Mouse (Mus musculus): Measurements from ENCODE around the gene Cfap126. TPM values are rescaled to one million over a fixed set of nuclear protein-coding genes. Genes with fewer than 3 reads are reported as not detected.
A peak's percentile ranks its signal among the peaks of the same experiment; 100 is the strongest.
"Not testable (repeated sequence)": the region's sequence is repeated elsewhere in the genome, so short reads cannot be mapped to it uniquely, and the experiment has no call there.

Gene Cfap126
- 32.2 and 33.2 TPM in 2 replicates for polyA plus RNA-seq (2015; fragmentation: Nextera tagmentation; extraction: Ambion mirVana)

DNA sequence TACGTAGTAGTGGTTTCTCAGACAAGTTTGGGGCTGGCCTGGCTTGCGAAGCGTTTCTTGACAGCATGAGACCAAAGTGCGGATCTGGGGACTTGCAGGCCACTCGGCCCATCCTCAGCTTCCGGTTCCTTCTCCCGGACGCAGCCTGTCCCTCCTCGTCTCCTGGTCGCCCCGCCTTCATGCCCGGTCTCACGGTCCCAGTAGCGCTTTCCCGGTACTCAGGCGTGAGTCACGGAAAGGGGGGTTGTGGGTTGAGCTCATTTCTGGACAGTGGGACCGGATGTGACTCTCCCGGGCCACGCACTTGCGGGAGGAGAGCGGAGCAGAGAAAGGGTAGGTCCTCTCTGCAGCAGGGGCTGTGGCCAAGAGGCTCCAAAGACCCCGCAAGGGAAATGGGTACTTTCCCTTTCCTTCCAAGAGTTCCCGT is at the start of gene Cfap126:
TSS of gene Cfap126 (plus strand) at position 46 of the 427 bp plus-strand sequence.
- no peak for TF ChIP-seq CTCF (IDR thresholded peaks at IDR 0.05)
- 0 out of 2 replicates have a peak, but pooled peaks have one; percentile 3 for TF ChIP-seq EP300 (IDR thresholded peaks at IDR 0.05)
- H3K27ac ChIP-seq (ENCODE audit: low read length) = peak within 1 kb of the TSS; percentile 85
- H3K36me3 ChIP-seq (ENCODE audit: insufficient read depth, low read length) = no peaks in the 10 kb centered on the region
- peak within 1 kb of the TSS; percentile 45; the same call in 1 of the 2 replicates for H3K9ac ChIP-seq (replicated peaks; ENCODE audit: low read depth)
- 1% methylated on average over 24 of the region's 24 CpGs for WGBS
- H3K4me3 ChIP-seq (ENCODE audit: low read depth, low read length) = peak within 1 kb of the TSS; percentile 41
- peak within 1 kb of the TSS; percentile 63 for H3K4me2 ChIP-seq (replicated peaks; ENCODE audit: low read depth, low read length)
- no peaks in the 10 kb centered on the region for H3K27me3 ChIP-seq (replicated peaks; ENCODE audit: insufficient read depth, low read length)
- no peaks in the 10 kb centered on the region for H3K9me3 ChIP-seq (ENCODE audit: low read length)
- peak; percentile 94 for DNase-seq (ENCODE audit: low spot score)
- H3K4me1 ChIP-seq (ENCODE audit: insufficient read depth, low read depth, low read length) = no peaks in the 10 kb centered on the region; the same call in 1 of the 2 replicates
- peak; percentile 79 for ATAC-seq

DNA sequence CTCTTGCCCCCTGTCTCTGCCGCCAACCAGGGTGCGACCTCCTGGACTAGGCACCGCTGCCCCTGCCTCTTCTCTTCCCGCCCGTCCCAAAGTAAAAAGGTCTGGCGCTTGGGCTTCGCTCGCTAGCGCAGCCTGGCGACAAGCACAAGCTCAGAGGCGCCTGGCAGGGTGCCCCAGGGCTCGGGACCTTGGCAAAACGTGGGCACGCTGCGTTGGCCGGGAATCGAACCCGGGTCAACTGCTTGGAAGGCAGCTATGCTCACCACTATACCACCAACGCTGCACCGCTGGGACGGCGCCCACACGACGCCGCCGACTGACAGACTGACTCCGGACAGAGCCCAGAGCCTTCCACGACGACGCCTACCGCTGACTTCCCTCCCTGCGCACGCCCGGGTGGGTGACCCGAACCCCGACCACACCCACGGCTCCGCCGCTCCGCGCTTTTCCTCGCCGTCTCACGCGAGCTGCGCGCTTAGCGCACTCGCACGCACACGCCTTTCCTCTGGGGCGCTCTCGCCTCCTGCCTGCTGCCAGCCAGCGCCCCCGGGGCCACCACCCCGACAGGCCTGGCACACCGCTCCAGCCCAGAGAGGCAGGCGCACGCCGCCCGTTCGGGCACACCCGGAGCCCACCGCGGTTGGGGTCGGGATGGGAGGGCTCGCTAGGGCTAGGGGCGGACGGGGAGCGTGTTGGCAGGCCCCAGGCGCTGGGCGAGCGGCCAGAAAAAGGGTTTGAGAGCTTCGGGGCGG is 49.1 kb upstream of the Cfap126 start, which contains the start of gene Fcgr3:
TSS of gene Fcgr3 (minus strand) at position 445 of the 752 bp plus-strand sequence.
- Histone ChIP-seq H3K4me3 (ENCODE audit: low read depth, low read length) (peak within 1 kb of the TSS; percentile 29), H3K4me2 (replicated peaks; ENCODE audit: low read depth, low read length) (peak within 1 kb of the TSS; percentile 40), H3K27me3 (replicated peaks; ENCODE audit: insufficient read depth, low read length) (peaks cover 16% of the 10 kb centered on the region)
- 2% methylated on average over 36 of the region's 75 CpGs for WGBS
- not testable (repeated sequence) for H3K9ac ChIP-seq (replicated peaks; ENCODE audit: low read depth); H3K27ac ChIP-seq (ENCODE audit: low read length); H3K9me3 ChIP-seq (ENCODE audit: low read length); H3K36me3 ChIP-seq (ENCODE audit: insufficient read depth, low read length); H3K4me1 ChIP-seq (ENCODE audit: insufficient read depth, low read depth, low read length)
- peak; percentile 63 for TF ChIP-seq CTCF (IDR thresholded peaks at IDR 0.05)
- peak; percentile 67 for ATAC-seq
- peak; percentile 58 for DNase-seq (ENCODE audit: low spot score)

DNA sequence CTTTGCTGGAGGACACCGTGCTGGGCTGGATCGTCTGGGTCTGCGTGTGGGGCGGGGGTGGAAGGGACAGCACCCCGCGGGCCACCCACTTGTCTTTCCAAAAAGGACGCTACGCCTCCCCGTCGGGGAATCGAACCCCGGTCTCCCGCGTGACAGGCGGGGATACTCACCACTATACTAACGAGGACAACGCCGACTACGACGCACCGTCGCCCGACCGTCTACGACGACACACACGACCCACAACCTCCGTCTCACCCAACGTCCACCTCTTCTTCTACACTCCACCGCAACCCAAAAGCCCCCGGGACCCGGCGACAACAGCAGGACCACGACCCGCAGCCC is 48.5 kb upstream of the Cfap126 start:
- Histone ChIP-seq H3K4me3 (ENCODE audit: low read depth, low read length) (peak overlapping the region; percentile 12; the same call in 1 of the 2 replicates), H3K27me3 (replicated peaks; ENCODE audit: insufficient read depth, low read length) (peaks cover 17% of the 10 kb centered on the region), H3K4me2 (replicated peaks; ENCODE audit: low read depth, low read length) (0 out of 2 replicates have a peak overlapping the region, but pooled peaks have one; percentile 40)
- peak; percentile 16 for ATAC-seq
- not testable (repeated sequence) for DNase-seq (ENCODE audit: low spot score); H3K36me3 ChIP-seq (ENCODE audit: insufficient read depth, low read length); H3K4me1 ChIP-seq (ENCODE audit: insufficient read depth, low read depth, low read length); H3K27ac ChIP-seq (ENCODE audit: low read length); H3K9me3 ChIP-seq (ENCODE audit: low read length); H3K9ac ChIP-seq (replicated peaks; ENCODE audit: low read depth)
- WGBS = 2% methylated on average over 14 of the region's 35 CpGs

DNA sequence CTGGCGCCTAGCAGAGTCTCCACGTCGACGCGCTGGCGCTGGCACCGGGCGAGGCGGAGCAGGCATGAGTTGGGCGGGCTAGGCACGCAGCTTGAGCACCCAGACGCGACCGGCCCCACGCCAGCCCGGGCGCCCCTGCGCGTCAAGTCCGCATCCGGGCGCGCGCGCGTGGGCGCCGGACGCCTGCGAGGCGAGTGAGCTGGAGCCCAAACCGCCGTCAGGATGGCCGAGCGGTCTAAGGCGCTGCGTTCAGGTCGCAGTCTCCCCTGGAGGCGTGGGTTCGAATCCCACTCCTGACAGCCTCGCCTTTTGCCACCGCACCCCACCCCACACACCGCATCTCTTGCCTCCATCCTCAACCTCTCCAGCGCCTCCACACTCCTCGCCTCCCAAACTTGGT is 48.0 kb upstream of the Cfap126 start:
- not testable (repeated sequence) for H3K4me3 ChIP-seq (ENCODE audit: low read depth, low read length); H3K27ac ChIP-seq (ENCODE audit: low read length); DNase-seq (ENCODE audit: low spot score); H3K36me3 ChIP-seq (ENCODE audit: insufficient read depth, low read length); H3K9ac ChIP-seq (replicated peaks; ENCODE audit: low read depth); H3K4me1 ChIP-seq (ENCODE audit: insufficient read depth, low read depth, low read length); H3K4me2 ChIP-seq (replicated peaks; ENCODE audit: low read depth, low read length); H3K9me3 ChIP-seq (ENCODE audit: low read length)
- 6% methylated on average over 24 of the region's 45 CpGs for WGBS
- ATAC-seq = peak; percentile 4
- peaks cover 17% of the 10 kb centered on the region for H3K27me3 ChIP-seq (replicated peaks; ENCODE audit: insufficient read depth, low read length)

DNA sequence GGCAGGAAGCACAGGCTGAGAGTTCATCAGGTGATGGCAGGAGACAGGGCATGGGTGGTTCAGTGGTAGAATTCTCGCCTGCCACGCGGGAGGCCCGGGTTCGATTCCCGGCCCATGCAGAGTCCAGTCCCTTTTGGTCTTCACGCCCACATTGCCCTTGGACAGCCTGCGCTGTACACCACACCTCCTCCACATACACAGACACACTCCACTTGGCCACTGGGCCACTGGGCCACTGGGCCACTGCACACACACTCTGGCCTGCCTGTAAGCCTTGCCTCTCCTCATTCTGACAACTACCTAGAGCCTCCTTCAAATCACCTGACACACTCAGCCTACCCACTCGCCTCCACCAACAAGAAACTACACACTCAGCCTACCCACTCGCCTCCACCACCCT is 47.1 kb upstream of the Cfap126 start:
- peaks cover 17% of the 10 kb centered on the region for H3K27me3 ChIP-seq (replicated peaks; ENCODE audit: insufficient read depth, low read length)
- not testable (repeated sequence) for H3K4me3 ChIP-seq (ENCODE audit: low read depth, low read length); H3K9ac ChIP-seq (replicated peaks; ENCODE audit: low read depth); H3K4me2 ChIP-seq (replicated peaks; ENCODE audit: low read depth, low read length); H3K9me3 ChIP-seq (ENCODE audit: low read length); H3K27ac ChIP-seq (ENCODE audit: low read length); H3K4me1 ChIP-seq (ENCODE audit: insufficient read depth, low read depth, low read length); H3K36me3 ChIP-seq (ENCODE audit: insufficient read depth, low read length); DNase-seq (ENCODE audit: low spot score); ATAC-seq
- WGBS = 19% methylated on average over 2 of the region's 10 CpGs

DNA sequence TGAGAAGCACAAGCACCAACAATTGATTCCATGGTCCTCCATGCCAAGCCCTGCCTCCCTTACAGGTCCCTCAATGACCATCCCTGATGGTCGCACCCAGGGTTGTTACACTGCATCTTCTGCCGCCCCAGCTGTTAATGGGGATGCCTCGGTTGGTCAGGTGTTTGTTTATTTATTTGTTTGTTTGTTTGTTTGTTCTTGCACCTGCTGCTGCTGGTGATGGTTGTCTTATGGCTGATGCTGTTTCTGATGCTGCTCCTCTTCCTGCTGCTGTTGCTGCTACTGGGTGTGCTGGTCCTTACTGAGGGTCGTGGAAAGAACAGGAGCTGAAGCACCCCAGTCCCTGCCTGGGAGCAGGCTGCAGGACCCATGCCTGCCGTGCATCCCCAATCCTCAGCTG is 45.8 kb upstream of the Cfap126 start:
- 46% methylated on average over 5 of the region's 5 CpGs for WGBS

DNA sequence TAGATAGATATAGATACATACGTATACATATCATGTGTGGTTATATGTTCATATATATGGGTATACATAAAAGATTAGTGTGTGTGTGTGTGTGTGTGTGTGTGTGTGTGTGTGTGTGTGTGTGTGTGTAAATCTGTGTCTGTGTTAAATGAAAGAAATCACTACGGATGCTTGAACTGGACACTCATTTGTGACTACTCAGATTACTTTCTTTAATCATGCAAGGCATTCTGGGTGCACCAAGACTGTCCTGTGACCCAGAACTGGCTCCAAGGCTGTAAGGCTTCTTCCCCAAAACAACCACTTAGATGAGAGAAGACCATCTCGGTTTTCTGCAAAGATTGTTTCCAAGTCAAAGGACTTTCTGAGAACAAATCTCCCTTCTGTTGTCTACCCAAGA is 44.2 kb upstream of the Cfap126 start:
- H3K9ac ChIP-seq (replicated peaks; ENCODE audit: low read depth); H3K36me3 ChIP-seq (ENCODE audit: insufficient read depth, low read length); H3K27ac ChIP-seq (ENCODE audit: low read length); DNase-seq (ENCODE audit: low spot score); H3K4me2 ChIP-seq (replicated peaks; ENCODE audit: low read depth, low read length); H3K9me3 ChIP-seq (ENCODE audit: low read length); H3K4me1 ChIP-seq (ENCODE audit: insufficient read depth, low read depth, low read length); ATAC-seq; H3K4me3 ChIP-seq (ENCODE audit: low read depth, low read length): not testable (repeated sequence)
- 57% methylated on average over 3 of the region's 3 CpGs for WGBS
- H3K27me3 ChIP-seq (replicated peaks; ENCODE audit: insufficient read depth, low read length) = peaks cover 21% of the 10 kb centered on the region

More for the DNA sequence above, 45.8 kb upstream of the Cfap126 start:
- peaks cover 17% of the 10 kb centered on the region for H3K27me3 ChIP-seq (replicated peaks; ENCODE audit: insufficient read depth, low read length)
- not testable (repeated sequence) for H3K27ac ChIP-seq (ENCODE audit: low read length); H3K36me3 ChIP-seq (ENCODE audit: insufficient read depth, low read length); ATAC-seq; H3K4me3 ChIP-seq (ENCODE audit: low read depth, low read length); H3K4me2 ChIP-seq (replicated peaks; ENCODE audit: low read depth, low read length); H3K9ac ChIP-seq (replicated peaks; ENCODE audit: low read depth); DNase-seq (ENCODE audit: low spot score); H3K4me1 ChIP-seq (ENCODE audit: insufficient read depth, low read depth, low read length); H3K9me3 ChIP-seq (ENCODE audit: low read length)

DNA sequence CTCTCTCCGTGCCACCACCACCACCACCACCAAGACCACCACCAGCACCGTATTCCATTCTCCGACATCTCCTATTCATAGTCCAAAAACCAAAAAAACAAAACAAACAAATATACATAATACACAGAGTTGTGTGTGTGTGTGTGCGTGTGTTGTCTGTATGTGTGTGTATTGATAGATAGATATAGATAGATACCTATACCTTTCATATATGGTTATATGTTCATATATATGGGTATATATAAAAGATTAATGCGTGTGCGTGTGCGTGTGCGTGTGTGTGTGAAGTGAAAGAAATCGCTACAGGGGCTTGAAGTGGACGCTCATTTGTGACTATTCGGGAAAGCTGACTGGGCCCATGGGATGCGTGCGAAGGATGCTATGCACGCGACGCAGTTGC is 42.8 kb upstream of the Cfap126 start:
- not testable (repeated sequence) for ATAC-seq; H3K36me3 ChIP-seq (ENCODE audit: insufficient read depth, low read length); H3K4me3 ChIP-seq (ENCODE audit: low read depth, low read length); H3K9me3 ChIP-seq (ENCODE audit: low read length); H3K27ac ChIP-seq (ENCODE audit: low read length); DNase-seq (ENCODE audit: low spot score); H3K4me1 ChIP-seq (ENCODE audit: insufficient read depth, low read depth, low read length); H3K4me2 ChIP-seq (replicated peaks; ENCODE audit: low read depth, low read length); H3K9ac ChIP-seq (replicated peaks; ENCODE audit: low read depth)
- H3K27me3 ChIP-seq (replicated peaks; ENCODE audit: insufficient read depth, low read length) = peaks cover 18% of the 10 kb centered on the region
- 19% methylated on average over 11 of the region's 16 CpGs for WGBS

DNA sequence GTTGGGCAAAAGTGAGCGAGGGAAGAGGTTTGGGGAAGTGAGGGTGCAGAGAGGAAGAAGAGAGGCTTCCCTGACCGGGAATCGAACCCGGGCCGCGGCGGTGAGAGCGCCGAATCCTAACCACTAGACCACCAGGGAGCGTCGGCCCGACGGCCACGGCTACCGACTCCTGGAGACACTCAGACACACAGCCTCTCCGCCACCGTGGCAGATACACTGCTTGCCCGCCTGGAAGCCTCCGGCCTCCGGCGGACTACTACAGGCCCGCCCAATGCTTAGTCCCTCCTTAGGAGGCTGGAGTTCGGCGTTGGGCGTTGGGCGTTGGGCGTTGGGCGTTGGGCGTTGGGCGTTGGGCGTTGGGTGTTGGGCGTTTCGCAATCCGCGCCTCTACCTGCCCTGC is 42.0 kb upstream of the Cfap126 start:
- H3K36me3 ChIP-seq (ENCODE audit: insufficient read depth, low read length); H3K9me3 ChIP-seq (ENCODE audit: low read length): not testable (repeated sequence)
- no CpG with 5 or more reads among the region's 35 CpGs for WGBS

More for the DNA sequence above, 42.0 kb upstream of the Cfap126 start:
- H3K4me1 ChIP-seq (ENCODE audit: insufficient read depth, low read depth, low read length); H3K9ac ChIP-seq (replicated peaks; ENCODE audit: low read depth); H3K4me3 ChIP-seq (ENCODE audit: low read depth, low read length); H3K4me2 ChIP-seq (replicated peaks; ENCODE audit: low read depth, low read length); H3K27ac ChIP-seq (ENCODE audit: low read length); DNase-seq (ENCODE audit: low spot score): not testable (repeated sequence)
- ATAC-seq = peak; percentile 58
- peaks cover 17% of the 10 kb centered on the region for H3K27me3 ChIP-seq (replicated peaks; ENCODE audit: insufficient read depth, low read length)

Measured in lung, postnatal 0 days (tissue).